Mouse (Mus musculus) limb, embryonic 14.5 days (tissue): Measurements from ENCODE around the gene Osbpl3. TPM values are rescaled to one million over a fixed set of nuclear protein-coding genes. Genes with fewer than 3 reads are reported as not detected.
A peak's percentile ranks its signal among the peaks of the same experiment; 100 is the strongest.

ENCODE experiments used
- ATAC-seq: fragments of 200-750 bp; cut with Nextera tagmentation; 2 replicates; pipeline ENCODE4 v1.8.0; 2017; ENCODE audit warnings: low read depth, moderate number of reproducible peaks, moderate TSS enrichment; ENCODE audit not compliant: low FRiP score
- DNase-seq: peaks from one replicate; pipeline ENCODE4 v3.0.0-alpha.2; 2015; ENCODE audit warnings: low spot score
- H3K27ac ChIP-seq: fragments of 300-500 bp; sonication (generic); replicated peaks from 2 replicates; pipeline ENCODE4 v1.5.1; 2014; ENCODE audit warnings: low read depth, mild to moderate bottlenecking, low read length, moderate library complexity, mixed read lengths
- H3K27me3 ChIP-seq: fragments of 300-500 bp; sonication (generic); 2 replicates; pipeline ENCODE4 v1.6.1; 2014; ENCODE audit warnings: low read length, mixed read lengths; ENCODE audit not compliant: control insufficient read depth, insufficient read depth
- H3K36me3 ChIP-seq: fragments of 300-500 bp; sonication (generic); 2 replicates; pipeline ENCODE4 v1.6.1; 2014; ENCODE audit warnings: mild to moderate bottlenecking, low read length, moderate library complexity, mixed read lengths; ENCODE audit not compliant: control insufficient read depth, insufficient read depth
- H3K4me1 ChIP-seq: fragments of 300-500 bp; sonication (generic); 2 replicates; pipeline ENCODE4 v1.6.1; 2014; ENCODE audit warnings: antibody characterized with exemption, low read length, mixed read lengths; ENCODE audit not compliant: control insufficient read depth, insufficient read depth
- H3K4me2 ChIP-seq: fragments of 300-500 bp; sonication (generic); replicated peaks from 2 replicates; pipeline ENCODE4 v1.6.1; 2014; ENCODE audit warnings: low read depth, mild to moderate bottlenecking, low read length, moderate library complexity; ENCODE audit not compliant: severe bottlenecking
- H3K4me3 ChIP-seq: fragments of 300-500 bp; sonication (generic); replicated peaks from 2 replicates; pipeline ENCODE4 v1.5.1; 2014; ENCODE audit warnings: low read length
- H3K9ac ChIP-seq: fragments of 300-500 bp; sonication (generic); 2 replicates; pipeline ENCODE4 v1.6.1; 2014; ENCODE audit warnings: mild to moderate bottlenecking, low read depth, low read length, moderate library complexity; ENCODE audit not compliant: severe bottlenecking
- H3K9me3 ChIP-seq: fragments of 300-500 bp; sonication (generic); 2 replicates; pipeline ENCODE4 v1.6.1; 2016; ENCODE audit warnings: low read length; ENCODE audit not compliant: control insufficient read depth
- POLR2A ChIP-seq: fragments of 200-500 bp; IDR thresholded peaks from 2 replicates; pipeline ENCODE4 v1.8.0; 2012; ENCODE audit warnings: inconsistent platforms, mild to moderate bottlenecking, moderate library complexity, borderline replicate concordance; ENCODE audit not compliant: insufficient read depth, insufficient read length; ENCODE audit errors: extremely low read depth
- WGBS: fragments of 180-500 bp; shearing (Covaris S2); extraction: QIAGEN DNeasy Blood & Tissue Kit; methylation state at CpG from one replicate; pipeline ENCODE4 v1.1.7; 2014; 5-methylcytosine and 5-hydroxymethylcytosine counted together
- polyA plus RNA-seq, 2 experiments: library from polyadenylated mRNA; depleted of rRNA in 1 of 2; stranded (reverse) in 1 of 2; unstranded in 1 of 2; fragments of >200 nt; fragmentation: Nextera tagmentation in 1 of 2; extraction: Ambion mirVana in 1 of 2; gene quantifications; 2 replicates each; pipeline versions ENCODE4 v1.2.1 to v1.2.3; 2012 to 2014

The Osbpl3 gene
- 18.2 and 19.8 TPM in 2 replicates for polyA plus RNA-seq (2012; rRNA removed)
- 10.9 and 11.9 TPM in 2 replicates for polyA plus RNA-seq (2014; fragmentation: Nextera tagmentation; extraction: Ambion mirVana)

DNA sequence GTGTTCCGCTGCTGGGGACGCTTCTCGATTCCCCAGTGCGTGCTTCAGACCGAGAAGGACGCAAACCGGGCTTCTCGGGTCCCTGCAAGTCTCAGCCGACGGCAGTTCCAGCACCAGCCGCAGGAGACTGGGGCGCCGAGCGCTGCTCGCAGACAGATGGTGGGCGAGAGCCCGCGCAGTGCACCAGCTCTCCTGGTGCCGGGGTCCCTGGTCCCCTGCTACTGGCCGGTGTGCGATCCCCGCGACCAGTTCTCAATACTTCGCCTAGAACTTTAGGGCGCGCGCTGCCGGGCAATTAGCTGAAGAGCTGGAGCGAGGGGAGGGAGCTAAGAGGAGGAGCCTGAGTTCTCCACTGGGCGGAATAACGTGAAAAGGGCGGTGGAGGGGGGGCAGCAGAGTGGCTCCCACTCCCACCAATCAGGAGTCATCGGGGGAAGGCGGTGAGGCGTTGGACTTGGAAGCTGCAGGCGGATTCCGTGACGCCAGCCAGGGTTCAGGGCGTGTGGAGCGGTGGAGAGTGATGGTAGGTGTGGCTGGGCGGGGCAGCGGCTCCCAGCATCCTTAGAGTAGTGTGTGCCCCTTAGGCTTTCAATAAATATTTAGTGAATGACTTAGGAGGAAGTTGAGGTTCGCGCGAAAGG is at the start of gene Osbpl3:
Gene Osbpl3 (minus strand): TSS at position 373 of the 641 bp plus-strand sequence.
- Histone ChIP-seq H3K9me3 (no peaks in the 10 kb centered on the region), H3K27me3 (no peaks in the 10 kb centered on the region), H3K4me2 (peak within 1 kb of the TSS; percentile 95), H3K4me3 (peak within 1 kb of the TSS; percentile 68), H3K27ac (peak within 1 kb of the TSS; percentile 80), H3K36me3 (no peaks in the 10 kb centered on the region), H3K9ac (peak within 1 kb of the TSS; percentile 70), H3K4me1 (peaks cover 17% of the 10 kb centered on the region)
- peak; percentile 96 for DNase-seq
- WGBS: under 1% methylated on average over 38 of the region's 45 CpGs
- peak; percentile 97 for ATAC-seq
- TF ChIP-seq POLR2A: no peak

GRCm38 (mm10) chr6:50505531-50505930 is 49.5 kb upstream of the Osbpl3 start:
- Histone ChIP-seq H3K4me2 (no peak overlapping the region), H3K4me3 (no peak overlapping the region), H3K27me3 (no peaks in the 10 kb centered on the region), H3K36me3 (no peaks in the 10 kb centered on the region), H3K9ac (no peak overlapping the region), H3K4me1 (peaks cover 26% of the 10 kb centered on the region), H3K27ac (no peak overlapping the region), H3K9me3 (0 out of 2 replicates have a peak, but pooled peaks cover 4% of the 10 kb centered on the region)
- DNase-seq: no peak
- ATAC-seq: no peak
- no peak for TF ChIP-seq POLR2A
- 88% methylated on average over 5 of the region's 5 CpGs for WGBS

DNA sequence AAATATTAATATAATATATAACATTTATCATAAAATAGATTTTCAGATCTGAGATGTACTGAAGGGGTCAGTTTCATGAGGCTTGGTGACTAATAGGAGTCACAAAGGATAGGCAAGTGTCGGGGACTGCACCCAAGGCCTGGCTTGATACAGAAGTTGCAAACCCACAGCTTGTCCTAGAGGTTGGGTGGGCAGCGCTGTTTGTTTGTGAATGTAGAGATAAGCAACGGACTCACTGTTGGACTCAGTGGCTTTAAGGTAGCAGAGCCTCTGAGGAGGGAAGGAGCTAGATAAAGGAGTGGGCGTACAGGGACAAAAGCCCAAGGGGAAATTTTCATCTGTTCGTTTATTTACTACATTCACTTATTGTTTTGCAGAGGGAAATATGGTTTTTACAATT is 48.7 kb upstream of the Osbpl3 start:
- no peak overlapping the region for H3K4me3 ChIP-seq
- no peak for DNase-seq
- 0 out of 2 replicates have a peak, but pooled peaks cover 4% of the 10 kb centered on the region for H3K9me3 ChIP-seq
- H3K27me3 ChIP-seq: no peaks in the 10 kb centered on the region
- peaks cover 26% of the 10 kb centered on the region for H3K4me1 ChIP-seq
- TF ChIP-seq POLR2A: no peak
- no peak overlapping the region for H3K4me2 ChIP-seq
- ATAC-seq: no peak
- no peaks in the 10 kb centered on the region for H3K36me3 ChIP-seq
- WGBS: 71% methylated on average over 5 of the region's 5 CpGs
- H3K9ac ChIP-seq: no peak overlapping the region
- H3K27ac ChIP-seq: no peak overlapping the region

DNA sequence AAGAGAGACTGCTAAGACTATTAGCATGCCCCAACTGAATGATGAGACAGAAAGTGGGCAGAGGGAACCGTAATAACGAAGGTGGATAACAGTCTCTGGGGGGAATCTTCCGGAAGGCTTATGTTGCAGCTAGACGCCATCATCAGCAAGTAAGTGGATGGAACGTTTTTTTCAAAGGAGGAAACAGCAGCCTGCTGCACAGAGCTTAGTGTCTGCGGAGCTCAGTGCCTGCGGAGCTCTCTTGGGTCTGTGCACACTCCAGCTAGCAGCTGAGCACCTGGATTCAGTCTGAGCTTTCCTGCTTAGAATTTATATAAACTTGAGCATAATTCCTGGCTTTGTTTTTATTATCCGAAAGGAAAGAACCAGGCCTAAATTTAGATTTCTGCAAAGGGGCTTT is 47.8 kb upstream of the Osbpl3 start:
- TF ChIP-seq POLR2A: no peak
- Histone ChIP-seq H3K27ac (peak overlapping the region; percentile 52), H3K9ac (no peak overlapping the region), H3K4me3 (no peak overlapping the region), H3K27me3 (no peaks in the 10 kb centered on the region), H3K9me3 (0 out of 2 replicates have a peak, but pooled peaks cover 4% of the 10 kb centered on the region), H3K4me1 (peaks cover 21% of the 10 kb centered on the region), H3K4me2 (peak overlapping the region; percentile 25; the same call in 1 of the 2 replicates), H3K36me3 (no peaks in the 10 kb centered on the region)
- peak; percentile 80 for ATAC-seq
- DNase-seq: peak; percentile 52
- WGBS: 15% methylated on average over 8 of the region's 8 CpGs

DNA sequence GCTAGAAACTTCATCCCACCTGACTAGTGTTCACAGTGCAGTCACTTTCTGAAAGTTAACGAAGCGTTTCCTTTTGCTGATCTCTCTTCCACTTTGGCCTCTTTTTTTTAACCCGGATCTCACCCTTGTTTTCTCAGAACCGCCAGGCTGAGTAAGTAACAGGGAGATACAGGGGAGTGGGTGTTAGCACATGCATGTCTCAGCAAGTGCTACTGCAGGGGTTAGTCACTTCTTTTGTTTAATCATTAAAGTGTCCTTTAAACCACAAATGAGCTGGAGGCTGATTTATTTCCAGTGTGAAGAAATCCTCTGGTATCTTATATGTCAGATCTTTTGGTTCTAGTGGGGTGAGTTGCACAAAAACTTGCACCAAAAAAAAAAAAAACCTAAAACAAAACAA is 47.0 kb upstream of the Osbpl3 start:
- ATAC-seq (no peak), DNase-seq (no peak)
- H3K9me3 ChIP-seq: 0 out of 2 replicates have a peak, but pooled peaks cover 4% of the 10 kb centered on the region
- no peak for TF ChIP-seq POLR2A
- H3K27ac ChIP-seq: no peak overlapping the region; the same call in 1 of the 2 replicates
- H3K36me3 ChIP-seq: no peaks in the 10 kb centered on the region
- H3K4me3 ChIP-seq: no peak overlapping the region
- no peak overlapping the region for H3K9ac ChIP-seq
- H3K4me2 ChIP-seq: no peak overlapping the region
- H3K27me3 ChIP-seq: no peaks in the 10 kb centered on the region
- H3K4me1 ChIP-seq: peaks cover 15% of the 10 kb centered on the region
- 68% methylated on average over 4 of the region's 4 CpGs for WGBS
